Mouse (Mus musculus) brain, embryonic 14.5 days (tissue): ENCODE data around the gene Pcp4l1. TPM values are rescaled to one million over a fixed set of nuclear protein-coding genes. Genes with fewer than 3 reads are reported as not detected.

Experiments used
- DNase-seq: peaks from one replicate; pipeline ENCODE4 v3.0.0-alpha.2; 2011; ENCODE audit warnings: low read depth
- CTCF ChIP-seq: fragments of 200-500 bp; IDR thresholded peaks from 2 replicates; pipeline ENCODE4 v1.5.1; 2012; ENCODE audit warnings: inconsistent platforms, mild to moderate bottlenecking, moderate library complexity, borderline replicate concordance; ENCODE audit not compliant: insufficient read depth, insufficient read length; ENCODE audit errors: extremely low read depth
- POLR2A ChIP-seq: fragments of 200-500 bp; IDR thresholded peaks from 2 replicates; pipeline ENCODE4 v1.6.1; 2012; ENCODE audit warnings: mild to moderate bottlenecking, inconsistent platforms, borderline replicate concordance; ENCODE audit not compliant: poor library complexity, insufficient read depth, insufficient read length, severe bottlenecking; ENCODE audit errors: extremely low read depth
- polyA plus RNA-seq: library from polyadenylated mRNA; depleted of rRNA; stranded (reverse); fragments of >200 nt; gene quantifications from 2 replicates; pipeline ENCODE4 v1.2.3, GENCODE M21; 2012

Pcp4l1 gene
- polyA plus RNA-seq, 1 experiment = 22.6 TPM

DNA sequence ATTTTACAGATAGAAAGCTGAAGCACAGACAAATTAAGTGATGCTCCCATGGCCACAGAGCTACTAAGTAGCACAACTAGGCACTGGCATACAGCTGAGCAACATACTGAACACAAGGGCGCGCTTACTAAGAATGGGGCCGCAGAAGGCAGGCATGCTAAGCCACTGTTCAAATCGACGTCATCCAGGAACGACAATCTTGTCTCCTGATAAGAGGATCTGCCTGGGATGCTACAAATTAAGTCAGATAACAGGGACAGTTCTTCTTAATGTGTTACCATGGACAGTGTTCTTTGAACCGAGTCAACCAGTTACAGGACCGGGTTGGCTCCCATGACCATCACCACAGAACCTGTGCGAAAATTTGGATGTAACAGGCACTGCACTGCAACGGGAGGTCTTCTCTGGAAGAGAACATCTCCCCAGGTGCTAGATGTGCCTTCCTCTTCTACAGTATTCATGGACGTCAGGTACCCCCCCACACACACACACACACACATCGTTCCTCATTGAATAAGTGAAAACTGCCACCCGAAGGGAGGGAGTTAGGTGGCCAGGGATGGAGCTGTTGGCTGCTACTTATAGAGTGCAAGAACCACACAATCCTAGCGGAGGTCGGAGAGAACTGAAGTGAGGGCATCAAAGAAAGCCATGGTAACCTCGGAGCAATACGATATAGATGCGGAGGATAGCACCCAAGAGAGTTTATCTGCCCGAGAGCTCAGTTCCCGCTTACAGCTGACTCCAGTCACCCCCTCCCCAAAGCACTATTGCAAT, 834 bp downstream of the Pcp4l1 start:
- peak; percentile 23 for DNase-seq
- TF ChIP-seq POLR2A = no peak
- no peak for TF ChIP-seq CTCF

- TF ChIP-seq CTCF = no peak
- no peak for TF ChIP-seq POLR2A
These were observed 1.9 kb downstream of the Pcp4l1 start for GRCm38 (mm10) chr1:171193911-171194830.

DNA sequence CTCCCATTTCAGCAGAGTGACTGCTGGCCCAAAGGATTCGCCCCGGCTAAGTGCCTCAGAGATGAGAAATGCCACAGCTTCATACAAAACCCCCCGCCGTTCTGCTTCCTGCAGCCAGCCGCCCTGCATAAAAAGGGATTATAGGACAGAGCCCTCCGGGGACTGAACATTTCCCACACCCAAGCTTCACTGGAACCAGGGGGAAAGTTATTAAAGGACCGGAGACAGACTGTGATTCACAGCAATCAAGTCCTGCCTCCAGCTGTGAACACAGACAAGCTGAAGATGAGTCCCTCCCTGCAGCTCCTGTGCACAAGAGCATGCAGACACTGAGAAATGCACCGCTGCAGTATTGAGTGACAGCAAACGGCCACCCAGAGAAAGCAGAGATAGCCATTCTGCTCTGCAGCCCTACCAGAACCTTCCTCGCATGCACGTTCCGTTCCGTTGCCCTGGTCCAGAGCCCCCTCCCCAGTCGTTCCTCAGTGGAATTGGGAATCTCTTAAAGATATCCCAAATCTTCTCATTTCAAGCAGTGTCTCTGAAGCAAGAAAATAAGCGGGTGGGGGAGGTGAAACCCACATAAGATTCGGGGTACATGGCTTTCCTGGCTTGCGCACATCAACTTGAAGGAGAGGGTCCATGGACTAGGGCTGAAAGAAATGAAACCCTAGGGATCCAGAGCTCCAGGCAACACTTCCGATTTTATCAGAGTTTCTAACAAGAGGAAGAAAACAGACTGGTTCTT, 2.8 kb downstream of the Pcp4l1 start:
- no peak for TF ChIP-seq CTCF
- TF ChIP-seq POLR2A = no peak
- peak; percentile 77 for DNase-seq

More at GRCm38 (mm10) chr1:171193911-171194830, 1.9 kb downstream of the Pcp4l1 start:
- no peak for DNase-seq

DNA sequence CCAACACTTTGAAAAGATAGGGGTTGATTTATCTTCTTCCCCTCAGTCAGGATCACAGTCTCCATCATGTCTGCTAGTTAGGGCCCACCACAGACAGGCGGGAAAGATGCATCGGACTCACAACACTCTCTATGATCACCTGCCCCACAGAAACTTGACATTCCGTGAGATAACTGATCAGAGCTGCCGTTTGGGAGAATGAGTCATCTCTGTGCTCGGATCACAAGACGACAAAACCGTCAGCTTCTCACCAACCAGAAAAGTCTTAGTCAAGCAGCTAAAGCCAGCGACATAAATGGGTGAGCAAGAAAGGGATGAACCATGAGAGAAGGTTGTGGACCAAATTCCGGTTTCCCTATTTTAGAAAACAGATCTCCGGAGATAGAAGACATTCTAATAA, 3.8 kb downstream of the Pcp4l1 start:
- no peak for TF ChIP-seq POLR2A
- no peak for TF ChIP-seq CTCF
- DNase-seq = no peak

GRCm38 (mm10) chr1:171190832-171191231, 5.2 kb downstream of the Pcp4l1 start:
- DNase-seq = no peak
- no peak for TF ChIP-seq CTCF
- no peak for TF ChIP-seq POLR2A

GRCm38 (mm10) chr1:171189476-171190114, 6.5 kb downstream of the Pcp4l1 start:
- DNase-seq = peak; percentile 49
- no peak for TF ChIP-seq POLR2A
- no peak for TF ChIP-seq CTCF

- peak; percentile 62 for DNase-seq
- TF ChIP-seq POLR2A (no peak), CTCF (no peak)
These were observed 7.0 kb downstream of the Pcp4l1 start for GRCm38 (mm10) chr1:171189046-171189445.

DNA sequence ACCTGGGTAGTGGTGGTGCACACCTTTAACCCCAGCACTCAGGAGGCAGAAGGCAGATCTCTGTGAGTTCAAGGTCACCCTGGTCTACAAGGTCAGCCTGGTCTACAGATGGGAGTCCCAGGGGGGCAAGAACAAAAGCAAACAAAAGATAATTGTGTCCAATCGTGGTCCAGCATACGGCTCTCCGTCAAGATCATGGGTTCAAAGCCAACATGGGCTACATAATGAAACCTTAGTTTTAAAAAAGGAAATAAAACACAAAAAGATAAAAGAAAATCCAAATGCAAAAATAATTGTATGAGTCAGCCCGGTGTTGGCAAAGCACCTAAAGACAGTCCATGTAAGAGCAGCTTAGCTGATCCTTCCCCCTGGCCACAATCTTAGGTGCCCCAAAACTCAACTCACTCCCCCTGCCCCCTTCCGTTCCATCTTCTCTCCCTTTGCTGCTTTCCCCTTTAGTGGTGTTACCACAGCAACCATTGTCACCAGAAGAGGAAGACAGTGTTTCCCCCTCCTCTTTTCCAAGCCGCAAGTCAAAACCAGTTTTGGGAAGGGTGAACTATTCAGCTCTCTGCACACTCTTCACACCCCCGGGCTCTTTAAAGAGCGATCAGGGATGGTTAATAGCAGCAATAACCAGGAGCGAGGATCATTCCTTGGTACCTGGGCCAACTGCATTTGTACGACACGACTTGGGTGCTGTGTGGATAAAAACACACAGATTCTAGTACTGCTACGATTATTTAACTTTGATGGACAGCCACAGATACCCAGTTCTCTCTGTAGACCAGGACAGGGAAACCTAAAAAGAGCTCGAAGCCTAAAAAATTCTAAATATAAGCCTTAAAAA, 8.0 kb downstream of the Pcp4l1 start:
- no peak for TF ChIP-seq CTCF
- no peak for TF ChIP-seq POLR2A
- peak; percentile 48 for DNase-seq

DNA sequence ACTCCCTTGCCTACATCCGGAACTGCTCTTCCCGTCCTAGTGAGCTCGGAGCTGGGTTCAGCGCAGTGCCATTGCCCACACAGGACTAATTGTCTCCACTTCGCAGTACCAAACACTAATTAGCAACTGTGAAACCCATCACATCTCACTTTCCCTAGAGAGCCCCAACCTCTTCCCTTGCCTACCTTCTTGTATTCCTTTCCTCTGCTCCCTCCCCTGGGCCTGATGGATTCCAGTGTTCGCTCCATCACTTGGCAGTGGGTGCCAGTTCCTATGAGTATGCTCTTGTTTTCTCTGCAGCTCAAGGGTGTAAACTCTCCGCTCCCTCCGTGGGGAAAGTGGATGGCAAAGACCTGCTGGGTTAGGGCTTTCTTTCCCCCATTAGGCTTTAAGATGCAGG, 10.4 kb downstream of the Pcp4l1 start:
- DNase-seq = no peak
- no peak for TF ChIP-seq CTCF
- TF ChIP-seq POLR2A = no peak

- DNase-seq = no peak
- no peak for TF ChIP-seq POLR2A
- TF ChIP-seq CTCF = no peak
These were observed 11.8 kb downstream of the Pcp4l1 start for GRCm38 (mm10) chr1:171184314-171184713.
